Mouse (Mus musculus) right cerebral cortex, adult 18-20 months (tissue): Measurements from ENCODE around the gene Zkscan14.

ENCODE experiments used
- DNase-seq: peaks from one replicate; pipeline ENCODE4 v3.0.0; 2022; ENCODE audit warnings: mixed read lengths

Zkscan14 gene

GRCm38 (mm10) chr5:145200387-145200786, 1.3 kb downstream of the Zkscan14 start:
- no peak for DNase-seq

- DNase-seq, result no peak
These were observed 9.7 kb downstream of the Zkscan14 start, which contains the start of gene Atp5j2 for GRCm38 (mm10) chr5:145191962-145192361. Atp5j2 (minus strand) TSS chr5:145192062.

- DNase-seq, result peak; percentile 96
These were observed 10.5 kb downstream of the Zkscan14 start for GRCm38 (mm10) chr5:145190875-145191798.

- DNase-seq, result no peak
These were observed 11.3 kb downstream of the Zkscan14 start for GRCm38 (mm10) chr5:145190373-145190772.

- DNase-seq, result no peak
These were observed 12.3 kb downstream of the Zkscan14 start for GRCm38 (mm10) chr5:145189416-145189815.

GRCm38 (mm10) chr5:145185244-145185643, 16.4 kb downstream of the Zkscan14 start:
- no peak for DNase-seq

GRCm38 (mm10) chr5:145178461-145178980, 23.1 kb downstream of the Zkscan14 start:
- no peak for DNase-seq

GRCm38 (mm10) chr5:145167306-145167661, 34.4 kb downstream of the Zkscan14 start:
- DNase-seq, result no peak

- DNase-seq, result peak; percentile 99
These were observed 34.9 kb downstream of the Zkscan14 start, which contains the start of the genes Ptcd1 and Cpsf4 for GRCm38 (mm10) chr5:145166536-145167305. Ptcd1 (minus strand) TSS chr5:145167108. Cpsf4 (plus strand) TSS chr5:145167213.

- DNase-seq, result no peak
These were observed 36.5 kb downstream of the Zkscan14 start for GRCm38 (mm10) chr5:145165184-145165583.

- DNase-seq, result no peak
These were observed 37.0 kb downstream of the Zkscan14 start for GRCm38 (mm10) chr5:145164710-145165109.

GRCm38 (mm10) chr5:145161361-145161760, 40.3 kb downstream of the Zkscan14 start:
- no peak for DNase-seq

GRCm38 (mm10) chr5:145152690-145153089, 49.0 kb downstream of the Zkscan14 start:
- DNase-seq, result no peak

- no peak for DNase-seq
These were observed 52.4 kb downstream of the Zkscan14 start for GRCm38 (mm10) chr5:145149294-145149693.

GRCm38 (mm10) chr5:145147748-145148147, 53.9 kb downstream of the Zkscan14 start:
- no peak for DNase-seq
